Mouse (Mus musculus) 3T3-L1 (cell line): ENCODE data around the gene Dock9.
A peak's percentile ranks its signal among the peaks of the same experiment; 100 is the strongest.
"Not testable (repeated sequence)": the region's sequence is repeated elsewhere in the genome, so short reads cannot be mapped to it uniquely, and the experiment has no call there.

Experiments used
- DNase-seq: peaks from one replicate; pipeline ENCODE4 v3.0.0-alpha.2; 2015; ENCODE audit warnings: low read depth, low spot score

The Dock9 gene

GRCm38 (mm10) chr14:121660918-121661317 is 136.7 kb downstream of the Dock9 start:
- DNase-seq, result no peak

- no peak for DNase-seq
These were observed 137.3 kb downstream of the Dock9 start for GRCm38 (mm10) chr14:121660167-121660894.

DNA sequence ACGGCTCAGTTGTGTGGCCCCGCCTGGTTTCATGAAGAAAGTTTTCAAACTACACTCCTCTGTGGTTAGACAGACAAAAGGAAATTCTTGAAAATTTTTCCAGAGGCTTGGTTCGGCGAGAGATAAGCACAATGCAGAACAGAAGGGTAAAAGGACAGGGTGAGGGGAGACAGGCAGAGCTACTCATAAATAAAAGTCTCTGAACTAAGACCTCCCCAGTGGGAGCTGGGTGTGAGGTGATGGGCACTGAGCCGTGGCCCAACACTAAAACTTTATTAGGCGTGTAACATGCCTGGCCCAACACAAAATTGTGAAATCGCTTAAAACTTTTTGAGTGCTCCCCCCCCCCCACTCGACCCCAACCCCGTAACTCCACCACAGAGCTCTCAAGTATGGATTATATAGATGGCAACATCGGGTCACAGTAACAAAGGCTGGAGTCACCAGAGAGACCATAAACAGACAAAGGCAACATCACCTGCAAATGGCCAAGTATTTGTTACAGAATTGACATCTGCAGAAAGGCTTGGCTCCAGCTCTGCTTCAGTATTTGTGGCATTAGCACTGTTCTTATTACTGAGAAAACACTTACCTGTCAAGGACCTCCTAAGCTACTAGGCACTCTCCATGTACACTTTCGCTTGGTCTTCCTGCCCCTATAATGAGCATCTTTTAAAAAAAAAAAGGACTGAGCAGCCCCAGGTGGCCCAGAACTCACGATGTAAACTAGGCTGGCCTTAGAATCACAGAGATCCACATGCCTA is 138.4 kb downstream of the Dock9 start:
- DNase-seq, result no peak

DNA sequence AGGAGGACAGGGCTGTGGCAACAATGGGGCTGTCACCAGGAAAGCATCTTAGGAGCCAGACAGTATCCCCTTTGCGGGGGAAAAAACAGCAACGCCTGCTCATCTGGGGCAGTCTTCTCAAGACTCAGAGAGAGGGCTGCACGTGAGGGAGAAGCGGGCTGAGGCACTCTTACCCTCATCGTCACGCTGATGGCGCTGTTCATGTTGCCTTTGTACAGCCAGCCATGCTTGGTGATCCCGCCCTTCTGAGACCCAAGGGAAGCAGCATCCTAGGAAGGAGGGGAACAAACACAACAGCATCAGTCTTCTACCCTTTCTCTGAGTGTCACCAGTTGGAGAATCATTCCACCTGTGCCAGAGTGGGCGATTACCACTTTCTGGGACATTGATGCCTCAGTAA is 139.1 kb downstream of the Dock9 start:
- DNase-seq, result no peak

- no peak for DNase-seq
These were observed 140.0 kb downstream of the Dock9 start for GRCm38 (mm10) chr14:121657633-121658032.

GRCm38 (mm10) chr14:121656912-121657311 is 140.7 kb downstream of the Dock9 start:
- DNase-seq, result no peak

- no peak for DNase-seq
These were observed 142.7 kb downstream of the Dock9 start for GRCm38 (mm10) chr14:121654977-121655376.

DNA sequence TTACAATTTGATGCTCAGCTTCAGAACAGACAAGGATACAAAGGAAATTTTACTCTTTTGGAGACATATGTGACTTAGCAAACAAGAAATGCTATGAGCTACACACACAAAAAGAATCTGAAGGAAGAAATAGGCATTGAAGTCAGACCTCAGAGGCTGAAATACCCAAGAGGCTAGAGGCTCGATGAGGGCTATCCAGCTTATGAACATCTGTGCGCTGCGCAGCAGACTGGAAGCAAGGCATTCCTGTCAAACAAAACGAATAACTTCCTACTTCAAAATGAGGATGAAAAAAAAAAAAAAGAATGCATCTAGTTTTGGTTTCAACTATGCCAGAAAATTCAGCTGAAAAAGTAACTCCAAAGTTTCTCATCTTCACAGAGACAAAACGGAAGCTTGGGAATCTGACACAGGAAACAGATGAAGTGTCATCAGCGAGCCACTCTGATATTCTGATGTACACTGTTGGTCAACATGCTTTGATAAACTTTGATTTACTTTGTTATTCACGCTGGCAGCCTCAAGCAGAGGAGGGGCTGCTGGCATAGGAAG is 143.1 kb downstream of the Dock9 start:
- DNase-seq, result no peak

DNA sequence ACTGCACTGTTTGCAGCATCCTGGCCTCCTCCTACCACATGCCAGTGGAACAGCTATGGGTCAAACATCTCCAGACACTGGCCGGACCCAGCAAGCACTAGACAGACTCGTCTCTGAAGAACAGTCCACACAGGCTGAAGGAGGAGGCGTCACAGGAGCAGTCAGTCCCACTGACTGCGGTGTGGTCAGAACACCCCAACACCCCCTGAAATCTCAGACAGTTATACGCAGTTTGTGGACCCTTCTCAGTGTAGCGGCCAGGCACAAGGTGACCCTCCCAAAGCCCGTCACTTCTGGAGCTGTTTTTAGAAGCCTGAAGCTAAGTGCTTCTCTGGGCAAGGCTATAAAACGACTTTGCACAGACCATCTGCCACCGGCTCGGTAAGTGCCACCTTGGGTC is 143.9 kb downstream of the Dock9 start:
- DNase-seq, result no peak

- no peak for DNase-seq
These were observed 144.4 kb downstream of the Dock9 start for GRCm38 (mm10) chr14:121653241-121653640.

- DNase-seq, result no peak
These were observed 149.0 kb downstream of the Dock9 start for GRCm38 (mm10) chr14:121648581-121649060.

DNA sequence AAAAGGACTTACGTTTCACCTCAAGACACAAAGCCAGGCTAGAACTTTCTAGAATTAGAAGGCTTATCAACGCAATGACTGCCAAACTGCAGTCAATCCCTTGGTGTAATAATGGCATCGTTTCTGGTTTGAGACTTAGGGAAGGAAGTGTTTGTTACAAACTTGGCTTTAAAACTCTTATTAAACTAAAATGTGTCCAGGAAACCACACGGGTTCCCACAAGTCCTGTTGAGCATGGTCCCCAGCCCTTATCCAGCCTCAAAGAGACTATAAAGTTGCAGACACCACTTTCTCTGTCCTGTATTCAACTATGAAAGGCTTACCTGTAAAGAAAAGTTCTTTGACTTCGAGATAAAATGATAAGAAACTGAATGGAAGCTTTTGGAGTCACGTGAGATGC is 149.9 kb downstream of the Dock9 start:
- DNase-seq, result no peak

- DNase-seq, result no peak
These were observed 151.0 kb downstream of the Dock9 start for GRCm38 (mm10) chr14:121646617-121647016.

GRCm38 (mm10) chr14:121644302-121644701 is 153.3 kb downstream of the Dock9 start:
- no peak for DNase-seq

DNA sequence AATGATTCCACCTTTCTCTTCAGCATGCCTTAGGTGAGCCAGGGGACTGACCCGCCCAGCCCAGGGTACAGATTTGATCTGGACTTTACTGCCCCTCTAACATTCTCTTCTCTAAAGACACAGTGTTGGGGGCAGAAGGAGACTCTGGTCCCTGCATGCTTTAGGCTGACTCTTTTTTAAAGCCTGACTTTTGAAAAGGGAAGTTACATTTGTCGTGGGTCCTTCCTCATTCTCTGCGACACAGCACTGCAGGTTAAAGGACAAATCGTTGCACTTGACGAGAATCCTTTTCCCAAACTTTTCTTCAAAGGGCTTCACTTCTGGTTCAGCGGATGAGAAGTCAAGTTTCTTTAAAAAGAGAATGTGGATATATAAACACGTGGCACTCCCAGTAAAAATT is 156.4 kb downstream of the Dock9 start:
- no peak for DNase-seq

GRCm38 (mm10) chr14:121636935-121637510 is 160.6 kb downstream of the Dock9 start:
- DNase-seq, result peak; percentile 14

GRCm38 (mm10) chr14:121634736-121635430 is 162.8 kb downstream of the Dock9 start:
- DNase-seq, result no peak

DNA sequence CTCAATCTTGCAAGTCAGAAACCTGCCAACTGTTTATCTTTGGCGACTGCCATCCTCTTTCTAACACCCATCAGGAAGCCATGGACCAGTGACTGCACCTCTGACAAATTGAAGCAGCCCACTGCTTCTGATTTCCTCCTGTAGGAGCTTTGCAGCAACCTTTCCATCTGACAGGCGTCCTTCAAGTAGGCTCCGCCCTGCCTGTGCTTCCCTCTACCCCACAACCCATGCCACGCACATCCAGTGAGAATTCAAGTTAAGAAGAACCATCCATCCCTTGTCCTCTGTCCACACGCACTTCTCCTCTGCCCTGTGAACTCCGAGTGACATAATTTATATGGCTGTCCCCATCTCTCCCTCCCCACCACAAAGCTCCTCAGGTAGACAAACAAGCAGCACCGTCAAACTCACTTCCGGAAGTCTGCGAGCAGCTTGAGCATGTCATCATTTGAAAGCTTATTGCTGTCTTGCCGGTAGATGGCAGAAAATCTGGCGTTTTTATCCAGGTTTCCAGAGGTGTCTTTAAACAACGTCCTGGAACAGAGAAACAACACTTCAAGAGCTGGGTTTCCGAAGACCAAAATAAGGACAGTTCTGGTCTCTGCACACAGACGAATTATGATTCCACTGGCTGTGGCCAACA is 163.4 kb downstream of the Dock9 start:
- no peak for DNase-seq

DNA sequence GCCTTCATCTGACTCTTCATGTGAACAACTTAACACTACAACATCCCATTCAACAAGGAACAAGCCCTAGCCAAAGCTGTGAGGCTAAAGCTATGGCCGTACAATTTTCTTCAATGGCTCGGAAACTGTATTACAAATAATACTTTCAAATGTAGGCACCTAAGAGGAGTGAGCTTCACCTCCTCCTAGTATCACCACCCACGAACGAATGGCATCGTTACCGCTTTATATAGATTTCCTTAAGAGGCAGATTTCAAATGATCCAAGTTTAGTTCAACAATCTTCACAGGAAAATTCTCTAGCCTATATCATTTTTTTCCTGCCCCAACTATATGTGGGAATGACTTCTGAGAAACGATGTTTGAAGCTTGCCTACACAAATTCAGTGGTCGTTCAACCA is 165.7 kb downstream of the Dock9 start:
- no peak for DNase-seq

DNA sequence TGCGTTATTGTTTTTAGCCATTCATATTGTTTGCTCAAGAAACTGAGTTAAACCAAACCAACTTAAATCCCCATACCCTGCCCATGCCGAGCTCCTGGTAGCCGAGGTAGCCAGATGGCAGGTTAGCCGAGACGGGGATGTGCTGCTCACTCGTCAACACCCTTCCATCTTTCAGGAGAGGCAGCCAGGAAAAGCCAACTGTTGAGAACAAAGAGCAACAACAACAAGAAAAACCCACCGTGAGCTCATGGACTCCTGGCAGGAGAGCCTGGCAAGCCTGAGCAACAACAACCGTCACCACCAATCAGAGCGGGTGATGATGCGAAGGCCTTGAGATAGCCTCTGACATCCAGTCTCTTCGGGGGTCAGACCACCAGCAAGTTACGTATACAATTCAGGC is 170.9 kb downstream of the Dock9 start:
- no peak for DNase-seq

DNA sequence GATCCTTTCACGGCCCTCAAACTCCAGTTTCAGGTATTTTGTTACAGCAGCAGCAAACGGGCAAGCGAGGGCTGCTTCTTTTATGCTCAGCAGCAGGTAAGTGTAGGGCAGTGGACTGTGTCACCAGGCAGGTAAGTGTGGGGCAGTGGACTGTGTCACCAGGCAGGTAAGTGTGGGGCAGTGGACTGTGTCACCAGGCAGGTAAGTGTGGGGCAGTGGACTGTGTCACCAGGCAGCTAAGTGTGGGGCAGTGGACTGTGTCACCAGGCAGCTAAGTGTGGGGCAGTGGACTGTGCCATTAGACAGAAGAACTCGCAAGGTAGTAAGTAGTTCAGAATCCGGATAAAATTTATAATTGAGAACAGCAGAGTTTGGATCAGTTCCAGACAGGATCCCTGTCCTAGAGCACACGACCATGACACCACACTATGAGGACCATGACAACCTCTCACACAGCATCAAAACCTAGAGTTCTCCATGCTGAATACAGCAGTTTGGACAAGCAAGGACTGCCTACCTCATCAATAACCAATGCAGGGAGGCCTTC is 173.6 kb downstream of the Dock9 start:
- not testable (repeated sequence) for DNase-seq
